Mouse (Mus musculus): Measurements from ENCODE around the gene Anxa7. TPM values are rescaled to one million over a fixed set of nuclear protein-coding genes. Genes with fewer than 3 reads are reported as not detected.

Gene Anxa7
- total and polyA plus RNA-seq, 3 experiments, result 44.8 to 70.3 TPM; not detected in 1

DNA sequence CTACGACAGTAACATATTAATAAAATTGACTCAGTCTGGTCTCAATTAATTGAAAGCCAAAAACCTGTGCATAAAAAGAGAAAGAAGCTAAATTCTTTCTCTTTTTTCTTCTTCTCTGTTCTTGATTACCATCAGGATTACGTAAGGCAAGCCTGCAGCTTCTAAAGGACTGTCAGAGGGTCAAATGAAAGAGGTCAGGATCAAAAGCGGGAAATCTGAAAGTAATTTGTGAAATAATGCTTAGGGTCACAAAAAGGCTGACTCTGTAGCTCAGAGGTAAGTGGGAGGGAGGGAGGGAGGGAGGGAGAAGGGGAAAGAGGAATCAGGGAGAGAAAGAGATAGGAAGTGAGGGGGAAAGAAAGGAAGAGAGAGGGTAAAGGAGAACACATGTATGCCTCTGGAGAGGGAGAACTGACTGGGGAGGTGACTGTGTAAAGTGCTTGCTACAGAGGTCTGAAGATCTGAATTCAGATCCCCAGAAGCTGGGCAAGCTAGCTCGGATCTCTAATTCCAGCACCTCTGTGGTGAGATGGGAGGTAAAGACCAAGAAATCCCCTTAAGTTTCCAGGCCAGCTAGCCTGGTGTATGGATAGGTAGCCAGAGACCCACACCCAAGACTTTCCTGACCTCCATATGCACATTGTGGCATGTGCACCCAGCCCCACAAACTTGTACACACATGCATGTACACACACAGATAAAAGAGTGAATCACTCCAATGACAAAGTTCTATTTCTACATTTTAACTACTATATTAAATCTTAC lies 2.5 kb downstream of the Anxa7 start:
- H3K9me3 ChIP-seq (replicated peaks; ENCODE audit: insufficient read depth, low read length), result no peaks in the 10 kb centered on the region
- no peaks in the 10 kb centered on the region for H3K27me3 ChIP-seq (ENCODE audit: control insufficient read depth in 1 of 2, insufficient read depth in 2 of 2, low read length in 2 of 2)
- H3K36me3 ChIP-seq (ENCODE audit: control insufficient read depth in 1 of 2, insufficient read depth in 2 of 2, low read length in 2 of 2), result peaks cover 3 to 29% of the 10 kb centered on the region in 2 experiments
- peaks cover 15% of the 10 kb centered on the region for H3K79me2 ChIP-seq (ENCODE audit: control insufficient read depth, insufficient read depth, low read length, poor library complexity)
- H3K4me3 ChIP-seq (ENCODE audit: control insufficient read depth in 1 of 2, insufficient read depth in 1 of 2, low read depth in 2 of 2, low read length in 2 of 2), result peak overlapping the region in 1 of 2 experiments; percentile 59; a peak in 1 of 4 replicates
- DNase-seq (ENCODE audit: low read depth, low spot score), result no peak
- no peak overlapping the region for H3K27ac ChIP-seq (ENCODE audit: control insufficient read depth, low read depth, low read length)
- peaks cover 14 to 20% of the 10 kb centered on the region in 2 experiments for H3K4me1 ChIP-seq (ENCODE audit: control insufficient read depth in 1 of 2, insufficient read depth in 2 of 2, low read length in 2 of 2)
- H3K9ac ChIP-seq (ENCODE audit: control insufficient read depth, low read depth, low read length, poor library complexity, severe bottlenecking), result no peak overlapping the region; the same call in 1 of the 2 replicates
- TF ChIP-seq GABPA (IDR thresholded peaks at IDR 0.05; ENCODE audit: low read depth, low read length) (no peak), HCFC1 (IDR thresholded peaks at IDR 0.05; ENCODE audit: low read depth, low read length) (no peak), MAX (IDR thresholded peaks at IDR 0.05; ENCODE audit: low read length) (no peak), MYB (IDR thresholded peaks at IDR 0.05; ENCODE audit: low read depth, low read length) (no peak), NRF1 (IDR thresholded peaks at IDR 0.05; ENCODE audit: insufficient read depth, low read depth, low read length, poor library complexity, severe bottlenecking) (no peak), MEF2A (IDR thresholded peaks at IDR 0.05; ENCODE audit: extremely low read depth, insufficient replicate concordance, low read depth, low read length, poor library complexity, severe bottlenecking) (no peak), NELFE (IDR thresholded peaks at IDR 0.05; ENCODE audit: low read depth, low read length) (no peak), ZC3H11A (IDR thresholded peaks at IDR 0.05; ENCODE audit: low read depth, low read length) (no peak), CHD2 (IDR thresholded peaks at IDR 0.05; ENCODE audit: low read length) (no peak), MXI1 (IDR thresholded peaks at IDR 0.05; ENCODE audit: low read depth, low read length) (no peak), SIN3A (IDR thresholded peaks at IDR 0.05; ENCODE audit: low read length) (no peak), ZNF384 (IDR thresholded peaks at IDR 0.05; ENCODE audit: low read depth, low read length) (no peak), ELF1 (IDR thresholded peaks at IDR 0.05; ENCODE audit: low read depth, low read length) (no peak)

DNA sequence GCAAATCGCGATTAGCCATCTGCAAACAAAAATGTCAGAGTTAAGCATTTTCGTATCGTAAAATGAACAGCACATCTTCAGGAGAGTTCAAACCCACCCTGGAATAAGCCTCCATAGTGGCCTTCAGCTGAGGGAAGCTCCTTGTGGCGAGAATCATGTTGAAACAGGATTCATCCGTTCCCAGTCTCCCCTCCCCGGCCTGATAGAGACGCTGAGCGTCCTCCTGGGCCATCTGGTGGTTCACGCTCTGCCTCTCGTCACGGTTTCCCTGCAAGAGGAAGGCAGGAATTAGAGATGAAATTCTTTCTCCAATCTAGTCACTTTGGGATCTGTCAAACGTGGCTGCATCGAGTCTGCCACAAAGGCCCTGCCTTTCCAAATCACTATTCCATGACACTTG lies 19.7 kb downstream of the Anxa7 start:
- Histone ChIP-seq H3K4me3 (ENCODE audit: control insufficient read depth in 1 of 2, insufficient read depth in 1 of 2, low read depth in 2 of 2, low read length in 2 of 2) (no peak overlapping the region), H3K9me3 (replicated peaks; ENCODE audit: insufficient read depth, low read length) (no peaks in the 10 kb centered on the region), H3K27ac (ENCODE audit: control insufficient read depth, low read depth, low read length) (no peak overlapping the region), H3K36me3 (ENCODE audit: control insufficient read depth in 1 of 2, insufficient read depth in 2 of 2, low read length in 2 of 2) (peaks cover 0 to 24% of the 10 kb centered on the region in 2 experiments; a peak in 2 of 4 replicates), H3K79me2 (ENCODE audit: control insufficient read depth, insufficient read depth, low read length, poor library complexity) (no peaks in the 10 kb centered on the region; the same call in 1 of the 2 replicates), H3K27me3 (ENCODE audit: control insufficient read depth in 1 of 2, insufficient read depth in 2 of 2, low read length in 2 of 2) (no peaks in the 10 kb centered on the region), H3K9ac (ENCODE audit: control insufficient read depth, low read depth, low read length, poor library complexity, severe bottlenecking) (no peak overlapping the region), H3K4me1 (ENCODE audit: control insufficient read depth in 1 of 2, insufficient read depth in 2 of 2, low read length in 2 of 2) (no peaks in the 10 kb centered on the region)
- no peak for DNase-seq (ENCODE audit: low read depth, low spot score)
- TF ChIP-seq TCF12 (IDR thresholded peaks at IDR 0.05; ENCODE audit: low read depth, low read length) (no peak), ZC3H11A (IDR thresholded peaks at IDR 0.05; ENCODE audit: low read depth, low read length) (no peak), NELFE (IDR thresholded peaks at IDR 0.05; ENCODE audit: low read depth, low read length) (no peak), EP300 (IDR thresholded peaks at IDR 0.05; ENCODE audit: low read depth in 1 of 2, low read length in 2 of 2) (no peak), SIN3A (IDR thresholded peaks at IDR 0.05; ENCODE audit: low read length) (no peak), GATA1 (IDR thresholded peaks at IDR 0.05; ENCODE audit: low read depth, low read length) (no peak), POLR2AphosphoS2 (IDR thresholded peaks at IDR 0.05; ENCODE audit: low read length) (no peak), JUND (IDR thresholded peaks at IDR 0.05; ENCODE audit: low read depth, low read length) (no peak), ELF1 (IDR thresholded peaks at IDR 0.05; ENCODE audit: low read depth, low read length) (no peak)
